Mouse (Mus musculus) bone marrow, adult 2 months (tissue): ENCODE data around the gene Nol11.

Source experiments
- CTCF ChIP-seq: fragments of 200-500 bp; IDR thresholded peaks from 2 replicates; pipeline ENCODE4 v1.5.1; 2011; ENCODE audit warnings: low read length, control low read depth; ENCODE audit not compliant: control insufficient read depth, insufficient read depth
- POLR2A ChIP-seq: fragments of 200-500 bp; IDR thresholded peaks from 2 replicates; pipeline ENCODE4 v1.6.1; 2011; ENCODE audit warnings: low read depth, mild to moderate bottlenecking, control low read depth, low read length, borderline replicate concordance; ENCODE audit not compliant: control insufficient read depth

DNA sequence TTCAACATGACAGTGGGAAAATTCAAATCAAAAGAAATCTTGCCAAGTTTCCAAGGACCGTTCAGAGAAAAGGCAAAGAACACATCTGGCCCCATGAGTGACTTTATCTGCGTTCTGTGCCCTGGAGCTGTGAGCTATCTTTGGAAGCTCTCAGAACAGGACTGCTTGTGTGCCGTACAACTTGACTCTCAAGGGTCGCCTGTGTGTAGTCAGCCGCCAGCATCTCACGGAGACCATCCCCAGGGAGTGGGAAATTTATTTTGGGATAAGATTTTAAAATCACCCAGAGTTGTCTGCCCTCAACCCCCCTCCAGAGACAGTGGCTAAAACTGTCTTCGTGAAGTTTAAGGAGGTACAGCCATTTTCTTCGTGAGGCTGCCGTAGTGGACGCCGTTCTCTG lies 12.6 kb upstream of the Nol11 start:
- TF ChIP-seq POLR2A (no peak), CTCF (no peak)
